ENCODE assay signal across 20 mouse cellular contexts in genomic region chr11:90175634-90176300, GRCm38 (mm10). TPM values are rescaled to one million over a fixed set of nuclear protein-coding genes. Genes with fewer than 3 reads are reported as not detected.
DNase-seq lines count a peak whose midpoint lies in the region; ATAC-seq and TF ChIP-seq lines count a peak whose summit lies in the region.
"Had no signal": no experiment of that assay in that cellular context is flagged by ENCODE, and none has a peak within 500 bp of the region (broad histone marks: within the 10 kb centered on the region; RNA-seq: fewer than 3 reads in every experiment).

No protein-coding gene starts in this region.

- no peak for TF ChIP-seq CTCF in layer of hippocampus, adult 2 months (conservative IDR thresholded peaks at IDR 0.05)

- peak; percentile 29 to 62 for DNase-seq in layer of hippocampus, adult 2 months (ENCODE audit: low spot score in 2 of 2)
- DNase-seq in layer of hippocampus, adult 9-10 months (ENCODE audit: low spot score), result no peak
- DNase-seq in frontal cortex, postnatal 36 days (ENCODE audit: low spot score in 2 of 2), result peak; percentile 37 to 69
- peak; percentile 67 to 80 for DNase-seq in right cerebral cortex, postnatal 10 days (ENCODE audit: low spot score in 2 of 2)
- DNase-seq in urinary bladder, adult 18-20 months (ENCODE audit: low spot score in 2 of 2), result no peak
- DNase-seq in ovary, postnatal 10 days (ENCODE audit: low spot score), result no peak
- DNase-seq in embryonic facial prominence, embryonic 10.5 days (ENCODE audit: low spot score), result no peak
- DNase-seq: cerebellum, adult 11-12 months; gastrocnemius, postnatal 14 days; heart, adult 2 months; thymus, adult 18-20 months had no signal

- peak; percentile 71 for ATAC-seq in forebrain, embryonic 16.5 days
- ATAC-seq: CD4-positive, CD25-positive, alpha-beta regulatory T cell, adult 4 months; inflammation-experienced regulatory T-cells, adult 6 months; lung, postnatal 0 days; midbrain, embryonic 16.5 days had no signal

- H3K27ac ChIP-seq in layer of hippocampus, adult 2 months, result peak overlapping the region; percentile 66
- peak overlapping the region; percentile 10; the same call in 1 of the 2 replicates for H3K27ac ChIP-seq in forebrain, embryonic 16.5 days (ENCODE audit: low read length)
- no peak overlapping the region for H3K27ac ChIP-seq in embryonic facial prominence, embryonic 10.5 days (replicated peaks)
- H3K27ac ChIP-seq: embryonic facial prominence, embryonic 13.5 days; heart, adult 2 months; kidney, embryonic 15.5 days; liver, embryonic 15.5 days had no signal

- H3K9ac ChIP-seq in forebrain, embryonic 16.5 days (replicated peaks; ENCODE audit: low read depth, low read length), result no peak overlapping the region
- H3K9ac ChIP-seq: embryonic facial prominence, embryonic 13.5 days; kidney, embryonic 15.5 days; liver, embryonic 15.5 days had no signal

- 73% methylated on average over 14 of the region's 14 CpGs for WGBS in forebrain, embryonic 16.5 days
- WGBS in embryonic facial prominence, embryonic 10.5 days, result 94% methylated on average over 14 of the region's 14 CpGs

- no peaks in the 10 kb centered on the region for H3K9me3 ChIP-seq in forebrain, embryonic 16.5 days (ENCODE audit: control insufficient read depth, low read length)
- no peaks in the 10 kb centered on the region for H3K9me3 ChIP-seq in embryonic facial prominence, embryonic 10.5 days
- H3K9me3 ChIP-seq: embryonic facial prominence, embryonic 13.5 days; G1E; kidney, embryonic 15.5 days; liver, embryonic 15.5 days had no signal

- no peaks in the 10 kb centered on the region for H3K27me3 ChIP-seq in forebrain, embryonic 16.5 days (replicated peaks; ENCODE audit: control insufficient read depth, insufficient read depth, low read length)
- H3K27me3 ChIP-seq in embryonic facial prominence, embryonic 10.5 days (replicated peaks; ENCODE audit: low read depth, poor library complexity, severe bottlenecking), result no peaks in the 10 kb centered on the region
- H3K27me3 ChIP-seq: embryonic facial prominence, embryonic 13.5 days; liver, embryonic 15.5 days had no signal

- no peaks in the 10 kb centered on the region for H3K4me1 ChIP-seq in forebrain, embryonic 16.5 days (replicated peaks; ENCODE audit: control insufficient read depth, insufficient read depth, low read length)
- H3K4me1 ChIP-seq in embryonic facial prominence, embryonic 10.5 days, result no peaks in the 10 kb centered on the region
- H3K4me1 ChIP-seq: embryonic facial prominence, embryonic 13.5 days; kidney, embryonic 15.5 days; liver, embryonic 15.5 days had no signal

- no peak overlapping the region for H3K4me3 ChIP-seq in layer of hippocampus, adult 2 months
- H3K4me3 ChIP-seq in forebrain, embryonic 16.5 days (replicated peaks; ENCODE audit: low read length), result no peak overlapping the region
- H3K4me3 ChIP-seq in embryonic facial prominence, embryonic 10.5 days, result no peak overlapping the region
- H3K4me3 ChIP-seq: embryonic facial prominence, embryonic 13.5 days; heart, adult 2 months; kidney, embryonic 15.5 days; liver, embryonic 15.5 days had no signal

- H3K4me2 ChIP-seq in forebrain, embryonic 16.5 days (ENCODE audit: low read length), result no peak overlapping the region
- H3K4me2 ChIP-seq: embryonic facial prominence, embryonic 13.5 days; kidney, embryonic 15.5 days; liver, embryonic 15.5 days had no signal

- no peaks in the 10 kb centered on the region for H3K36me3 ChIP-seq in forebrain, embryonic 16.5 days (ENCODE audit: control insufficient read depth, insufficient read depth)
- H3K36me3 ChIP-seq in embryonic facial prominence, embryonic 10.5 days (replicated peaks), result no peaks in the 10 kb centered on the region
- H3K36me3 ChIP-seq: embryonic facial prominence, embryonic 13.5 days; G1E; kidney, embryonic 15.5 days; liver, embryonic 15.5 days had no signal

RNA-seq across cellular contexts. Expression of gene Gm45716, which starts 11.7 kb away (rescaled TPM):
- 1 to 10 TPM; 6.9 to 8.1 TPM for total RNA-seq in layer of hippocampus, adult 2 months (2021)
- 17.5 and 18.0 TPM in 2 replicates for polyA plus RNA-seq in forebrain, embryonic 16.5 days (2015; fragmentation: Nextera tagmentation; extraction: Ambion mirVana)
- polyA plus RNA-seq in embryonic facial prominence, embryonic 10.5 days (2016; fragmentation: Nextera tagmentation; extraction: Ambion mirVana), result 14.4 and 14.6 TPM in 2 replicates

Comparison
In these comparisons a context has a peak if more than half of its experiments do, and no peak if none do; other contexts are left out.
1. DNase-seq: peak in layer of hippocampus, adult 2 months (2 of 2), frontal cortex, postnatal 36 days (2 of 2) and right cerebral cortex, postnatal 10 days (2 of 2); none in layer of hippocampus, adult 9-10 months (single experiment), urinary bladder, adult 18-20 months (0 of 2), ovary, postnatal 10 days (single experiment) and embryonic facial prominence, embryonic 10.5 days (single experiment).